Mouse (Mus musculus): ENCODE data around the gene Ovch2.

Gene Ovch2

DNA sequence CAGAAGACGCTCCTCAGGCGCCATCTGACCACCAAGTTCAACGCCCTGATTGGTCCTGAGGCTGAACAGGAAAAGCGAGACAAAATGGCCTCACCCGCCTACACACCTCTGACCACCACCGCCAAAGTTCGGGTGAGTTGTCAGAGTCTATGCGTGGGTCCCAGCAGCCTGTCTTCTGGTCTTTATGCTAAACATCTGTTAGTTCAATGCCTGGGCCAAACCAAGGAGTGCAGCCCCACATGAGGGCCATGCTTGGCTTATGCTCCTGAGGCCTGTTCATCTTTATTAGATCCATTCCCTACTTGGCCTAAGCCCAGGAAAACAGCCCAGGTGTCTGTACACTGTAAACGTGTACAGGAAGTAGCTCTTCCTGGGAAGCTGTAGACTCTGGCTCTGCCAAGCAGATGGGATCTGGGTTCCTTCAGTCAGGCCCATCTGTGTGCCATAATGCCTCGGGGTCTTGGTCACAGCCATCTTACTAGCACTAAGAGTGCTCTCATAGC, 58.0 kb downstream of the Ovch2 start:
- no peak for DNase-seq

DNA sequence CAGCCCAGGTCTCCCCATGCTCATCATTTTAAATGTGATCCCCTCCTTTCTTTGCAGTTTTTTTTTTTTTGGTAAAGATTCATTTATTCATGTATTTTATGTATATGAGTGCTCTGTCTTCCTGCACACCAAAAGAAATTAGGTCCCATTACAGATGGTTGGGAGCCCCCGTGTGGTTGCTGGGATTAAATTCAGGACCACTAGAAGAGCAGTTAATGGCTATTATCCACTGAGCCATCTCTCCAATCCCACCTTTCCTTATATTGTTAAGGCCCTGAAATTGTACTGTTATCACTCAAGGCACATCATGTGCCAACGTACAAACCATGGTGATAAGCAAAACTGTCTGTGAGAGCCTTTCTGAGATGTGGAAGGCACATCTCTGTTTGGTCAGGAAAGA, 62.3 kb downstream of the Ovch2 start:
- DNase-seq: no peak

DNA sequence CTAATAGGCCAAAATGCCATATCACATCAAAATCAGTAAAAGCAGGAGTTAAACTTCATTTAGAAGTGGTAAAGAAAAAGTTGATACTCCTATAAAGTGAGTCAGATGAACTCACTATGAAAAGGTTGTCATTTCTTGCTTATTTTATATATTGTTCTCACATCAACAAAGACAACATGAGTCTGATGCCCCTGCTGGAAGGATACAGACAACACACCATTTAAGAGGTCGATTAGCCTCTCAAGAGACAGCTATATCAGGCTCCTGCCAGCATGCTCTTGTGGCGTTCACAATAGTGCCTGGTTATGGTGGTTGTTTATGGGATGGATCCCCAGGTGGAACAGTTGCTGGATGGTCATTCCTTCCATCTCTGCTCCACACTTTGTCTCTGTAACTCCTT, 67.8 kb downstream of the Ovch2 start:
- DNase-seq: no peak
